Mouse (Mus musculus) skeletal muscle tissue, adult 2 months (tissue): ENCODE results near the gene Fam214a.
"Not testable (repeated sequence)": the region's sequence is repeated elsewhere in the genome, so short reads cannot be mapped to it uniquely, and the experiment has no call there.

Experiments
- DNase-seq: peaks from one replicate; pipeline ENCODE4 v3.0.0-alpha.2; 2012; ENCODE audit warnings: low read depth, low spot score

The Fam214a gene

DNA sequence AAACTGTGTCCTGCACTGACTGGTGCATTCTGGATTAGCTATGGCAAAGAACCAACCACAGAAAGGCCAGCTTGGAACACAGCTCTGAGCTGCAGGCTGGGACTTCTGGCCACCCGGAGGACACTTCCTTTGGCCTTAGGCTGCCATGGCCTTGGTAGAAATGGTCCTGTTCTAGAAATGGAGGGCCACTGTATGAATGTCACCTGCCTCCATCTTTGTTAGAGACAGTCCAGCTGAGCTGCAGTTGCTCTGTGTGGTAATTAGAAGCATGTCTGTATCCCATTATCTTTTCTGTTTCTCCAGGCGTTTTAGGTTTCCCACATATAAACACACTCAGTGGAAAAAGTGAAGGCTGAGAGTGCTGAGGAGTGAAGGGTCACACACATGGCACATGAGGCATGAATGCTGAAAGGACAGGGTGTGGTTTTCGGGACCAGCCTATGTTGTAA lies 29.0 kb downstream of the Fam214a start:
- no peak for DNase-seq

DNA sequence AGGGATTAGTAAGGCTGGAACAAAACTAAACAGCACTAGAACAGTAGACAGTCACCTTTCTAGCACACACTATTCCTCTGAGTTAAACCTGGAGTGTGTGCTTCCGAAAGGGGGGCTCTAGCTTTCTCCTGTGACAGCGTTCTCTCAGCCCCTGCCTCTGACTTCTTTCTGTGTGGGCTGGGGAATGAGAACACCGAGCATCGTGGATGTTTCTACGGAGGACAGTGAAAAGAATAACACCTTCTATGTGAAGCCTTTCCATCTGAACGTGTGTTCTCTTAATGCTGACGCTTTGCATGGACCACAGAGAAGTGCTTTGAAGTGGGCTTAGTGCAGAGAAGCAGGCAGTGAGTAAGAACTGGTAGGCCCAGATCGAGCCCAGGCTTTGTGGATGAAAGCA lies 29.5 kb downstream of the Fam214a start:
- DNase-seq, result no peak

DNA sequence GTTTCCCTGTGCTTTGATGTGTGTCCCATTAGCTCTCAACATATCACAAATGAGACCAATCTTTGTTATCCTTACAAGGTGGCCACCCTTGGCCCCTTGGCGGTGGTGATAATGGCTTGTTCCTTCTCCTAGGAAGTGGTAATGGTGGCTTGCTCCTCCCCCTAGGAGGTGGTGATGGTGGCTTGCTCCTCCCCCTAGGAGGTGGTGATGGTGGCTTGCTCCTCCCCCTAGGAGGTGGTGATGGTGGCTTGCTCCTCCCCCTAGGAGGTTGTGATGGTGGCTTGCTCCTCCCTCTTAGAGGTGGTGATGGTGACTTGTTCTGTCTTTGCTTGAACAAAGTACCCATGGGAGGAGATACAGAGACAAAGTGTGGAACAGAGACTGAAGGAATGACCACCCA lies 30.0 kb downstream of the Fam214a start:
- DNase-seq, result not testable (repeated sequence)

DNA sequence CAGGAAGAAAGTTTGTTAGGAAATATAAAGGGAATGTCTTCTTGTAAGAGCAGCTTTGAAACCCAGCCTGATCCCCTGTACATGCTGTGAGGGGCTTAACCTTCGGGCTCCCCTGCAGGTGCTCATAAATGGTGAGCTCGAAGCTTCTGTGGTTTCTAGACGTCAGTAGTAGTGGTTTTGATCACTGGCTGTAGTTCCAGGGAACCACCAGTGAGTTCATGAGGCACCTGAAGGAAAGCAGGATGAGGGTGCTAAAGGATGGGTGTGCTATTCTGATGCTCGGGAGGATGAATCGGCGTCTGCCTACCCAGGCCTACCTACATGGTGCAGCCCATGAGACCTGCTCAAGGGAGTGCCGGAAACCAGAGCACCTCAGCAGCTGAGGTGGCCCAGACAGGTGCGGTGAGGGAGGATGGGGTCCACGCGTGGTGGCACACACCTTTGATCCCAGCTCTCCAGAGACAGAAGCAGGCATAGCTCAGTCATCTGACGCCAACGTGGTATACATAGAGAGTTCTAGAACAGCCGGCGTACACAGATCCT lies 32.6 kb downstream of the Fam214a start:
- no peak for DNase-seq

DNA sequence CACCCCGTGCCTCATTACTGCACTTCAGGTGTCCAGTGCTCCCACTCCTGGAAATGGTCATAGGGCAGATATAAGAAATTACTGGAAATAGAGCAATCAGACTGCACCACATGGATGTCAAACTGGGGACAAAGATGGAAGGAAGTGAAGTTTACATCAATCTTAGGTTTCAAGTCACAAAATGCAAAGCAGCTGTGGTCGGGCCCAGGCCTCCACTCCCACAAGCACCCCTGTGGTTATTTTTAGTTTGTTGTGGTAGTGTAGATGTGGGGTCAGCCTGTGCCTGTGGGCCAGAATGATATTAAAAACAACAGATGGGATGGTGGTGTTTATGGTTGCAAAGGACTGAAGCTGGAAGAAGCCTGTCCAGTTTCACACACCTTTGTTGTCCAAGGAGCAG lies 33.1 kb downstream of the Fam214a start:
- DNase-seq, result no peak

DNA sequence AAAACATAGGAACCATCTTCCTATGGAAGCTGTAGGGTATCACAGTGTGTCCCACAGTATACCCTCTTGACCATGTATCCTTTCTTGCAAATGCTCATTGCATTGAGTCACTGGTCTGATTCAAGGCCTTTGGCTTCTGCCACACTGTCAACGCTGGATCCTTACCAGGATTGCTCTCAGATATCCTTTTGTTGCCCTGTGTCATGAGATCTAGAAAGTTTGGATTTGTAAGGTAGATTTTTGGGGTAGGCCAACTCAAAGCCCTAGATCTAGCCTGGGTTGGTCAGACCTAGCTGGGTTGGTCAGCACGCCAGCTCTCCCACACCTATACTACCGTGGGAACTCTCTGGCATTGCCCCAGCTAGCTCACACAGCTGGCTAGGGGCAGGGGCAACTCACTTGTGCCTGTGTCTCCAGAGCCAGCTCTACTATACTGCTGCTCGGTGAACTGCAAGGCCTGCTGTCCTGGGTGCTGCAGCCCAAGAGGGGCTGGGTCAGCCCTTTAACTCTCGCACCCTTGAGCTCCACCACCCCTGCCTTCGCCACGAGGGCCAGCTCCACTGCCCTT lies 36.3 kb downstream of the Fam214a start:
- no peak for DNase-seq

DNA sequence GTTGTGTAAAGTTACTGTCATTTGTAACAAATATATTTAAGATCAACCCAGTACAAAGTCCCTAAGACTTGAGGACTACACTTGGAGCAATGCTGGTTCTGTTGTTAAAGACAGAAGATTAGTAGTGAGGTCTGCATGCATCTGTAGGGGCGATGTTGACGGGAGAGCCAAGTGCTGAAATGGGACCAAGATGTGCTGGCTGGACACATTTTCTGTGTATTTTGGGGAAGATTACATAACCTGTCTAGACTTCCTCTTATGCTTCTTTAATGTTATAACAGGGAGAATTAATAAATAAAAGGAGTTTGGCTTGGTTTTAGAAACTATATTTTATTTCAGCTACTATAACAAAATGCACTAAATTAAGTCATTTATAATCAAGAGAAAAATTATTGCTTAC lies 37.3 kb downstream of the Fam214a start:
- DNase-seq, result no peak

DNA sequence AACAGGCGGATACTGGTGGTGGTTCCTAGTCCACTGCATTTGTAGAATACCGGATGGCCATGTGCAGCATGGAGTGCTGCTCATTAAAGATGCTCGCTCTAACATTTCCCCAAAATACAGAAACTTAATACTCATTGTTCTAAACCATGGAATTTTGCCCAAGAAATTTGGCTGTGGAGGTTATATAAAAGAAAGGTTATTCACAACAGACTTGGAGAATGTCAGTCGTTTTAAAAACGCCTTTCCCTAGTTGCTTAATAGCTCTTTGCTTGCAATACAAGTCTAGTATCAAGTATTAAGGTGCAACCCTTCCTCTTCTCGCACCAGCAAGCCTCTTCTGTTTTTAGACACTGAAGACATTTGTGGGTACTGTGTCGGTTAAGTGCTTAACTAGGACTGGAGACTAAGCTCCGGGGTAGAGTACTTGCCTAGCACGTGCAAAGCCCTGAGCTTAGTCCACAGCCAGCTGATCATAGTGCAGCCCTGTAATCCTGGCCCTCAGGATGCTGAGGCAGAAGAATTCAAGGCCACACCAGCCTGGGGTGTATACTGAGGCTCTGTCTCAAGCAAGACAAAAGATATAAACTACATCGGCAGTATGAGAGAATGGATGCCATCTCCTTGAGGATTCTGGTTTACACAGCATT lies 42.0 kb downstream of the Fam214a start:
- DNase-seq, result no peak

DNA sequence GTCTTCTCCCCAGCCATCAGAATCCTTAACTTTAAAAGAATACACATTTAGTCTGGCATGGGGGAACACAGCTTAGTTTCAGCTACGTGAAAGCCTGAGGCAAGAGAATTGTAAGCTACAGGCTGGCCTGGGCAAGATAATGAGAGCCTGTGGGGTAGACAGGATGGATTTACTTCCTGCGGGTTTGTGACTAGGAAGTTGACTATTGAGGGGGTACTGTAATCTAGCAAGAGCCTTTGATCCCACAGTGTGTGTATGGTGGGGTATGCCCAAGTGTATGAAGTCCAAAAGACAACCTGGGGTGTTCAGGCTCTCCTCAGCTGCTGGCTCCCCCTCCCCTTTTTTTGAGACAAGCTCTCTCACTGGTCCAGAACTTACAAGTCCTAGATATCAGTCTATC lies 43.7 kb downstream of the Fam214a start:
- no peak for DNase-seq

DNA sequence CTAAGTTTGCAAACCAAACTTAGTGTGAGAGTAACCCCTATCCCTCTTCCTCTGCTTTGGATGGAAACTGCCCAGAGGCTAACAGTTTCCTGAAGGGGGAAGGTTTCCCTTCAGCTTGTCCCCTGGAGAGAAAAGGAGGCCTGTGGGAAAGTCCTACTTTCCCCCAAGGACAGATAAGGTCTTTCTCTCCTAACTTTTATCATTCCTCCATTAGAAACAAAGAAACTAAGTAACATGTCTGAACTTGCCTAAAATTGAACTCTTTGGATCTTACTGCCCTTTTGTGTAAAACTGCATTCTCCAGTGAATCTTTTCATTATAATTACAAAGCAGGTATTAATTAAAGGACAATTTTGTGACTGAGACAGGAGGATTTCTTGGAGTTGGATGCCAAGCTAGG lies 45.3 kb downstream of the Fam214a start:
- no peak for DNase-seq

DNA sequence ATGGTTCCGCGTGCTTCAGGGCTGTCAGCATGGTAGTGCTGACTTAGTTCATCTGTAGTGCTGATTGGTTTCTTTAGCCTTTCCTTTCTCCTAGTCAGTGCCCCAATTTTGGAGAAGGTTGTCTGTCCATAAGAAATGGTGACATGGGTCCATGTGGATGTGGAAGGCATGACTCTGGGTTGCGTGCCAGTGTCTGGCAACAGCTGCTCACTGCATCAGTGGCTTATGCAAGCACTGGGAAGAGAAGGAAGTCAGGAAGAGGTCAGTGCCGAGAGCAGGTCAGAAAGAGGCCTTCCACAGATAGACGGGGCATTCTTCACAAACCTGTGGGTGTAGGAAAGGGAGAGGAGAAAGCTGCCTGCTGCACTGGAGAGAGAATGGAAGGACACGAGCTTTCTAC lies 48.3 kb downstream of the Fam214a start:
- peak; percentile 49 for DNase-seq

DNA sequence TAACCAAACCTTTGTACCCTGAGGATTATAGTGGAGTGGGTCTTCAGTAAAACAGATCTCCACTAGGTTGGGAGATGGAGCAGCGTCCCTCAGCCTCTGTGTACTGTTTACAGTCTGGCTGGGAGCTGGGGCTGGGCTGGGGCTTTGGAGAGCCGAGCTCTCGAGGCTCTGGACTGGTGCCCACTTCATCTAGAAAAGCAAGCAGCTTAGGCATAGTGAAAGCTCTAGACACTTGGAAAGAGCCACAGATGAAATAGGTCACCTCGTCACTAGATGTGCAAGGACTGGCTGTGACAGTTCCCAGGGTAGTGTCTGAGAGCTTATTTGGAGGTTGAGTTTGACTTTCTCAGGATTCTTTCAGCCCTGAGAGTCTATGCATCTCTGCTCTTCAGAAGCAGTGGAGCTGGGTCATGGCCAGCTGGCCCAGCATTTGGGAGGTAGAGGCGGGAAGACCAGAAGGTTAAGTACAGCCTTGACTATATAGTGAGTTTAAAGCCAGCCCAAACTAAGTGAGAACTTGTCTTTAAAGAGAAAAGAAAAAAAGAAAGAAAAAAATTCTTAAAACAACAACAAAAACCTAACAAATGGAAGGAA lies 49.0 kb downstream of the Fam214a start:
- DNase-seq, result peak; percentile 74

DNA sequence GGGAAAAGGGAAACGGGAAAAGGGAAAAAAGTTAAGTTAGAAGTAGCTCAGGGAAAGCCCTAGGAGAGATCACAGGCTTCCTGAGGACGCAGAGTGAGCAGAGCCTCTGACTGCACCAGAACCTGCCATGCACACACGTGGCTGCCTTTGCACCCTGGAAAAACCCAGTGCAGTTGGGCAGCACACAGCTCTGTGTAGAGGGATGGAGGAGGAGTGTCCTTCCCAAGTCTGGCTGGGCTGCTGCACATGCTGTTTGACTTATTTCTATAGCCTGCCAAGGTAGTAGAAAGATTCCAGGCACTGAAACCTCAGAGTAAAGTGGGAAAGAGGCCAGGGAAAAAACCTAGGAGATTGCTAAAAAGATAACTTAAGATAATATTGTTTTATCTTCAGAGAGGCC lies 49.6 kb downstream of the Fam214a start:
- no peak for DNase-seq

DNA sequence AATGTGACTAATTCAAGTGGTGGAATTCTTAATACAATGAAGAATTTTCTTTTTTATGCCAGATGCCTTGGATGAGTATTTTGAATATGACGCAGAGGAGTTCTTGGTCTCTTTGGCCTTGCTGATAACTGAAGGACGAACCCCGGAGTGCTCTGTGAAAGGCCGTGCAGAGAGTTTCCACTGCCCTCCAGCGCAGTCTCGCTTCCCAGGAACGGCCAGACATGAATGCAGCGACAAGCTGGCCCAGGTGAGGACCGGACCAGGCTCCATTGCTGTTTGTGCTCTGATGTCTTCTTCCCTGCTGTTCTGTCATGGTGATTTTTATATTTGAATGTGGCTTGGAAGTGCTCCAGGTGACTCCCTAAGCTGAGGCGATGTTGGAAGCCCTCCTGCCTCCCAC lies 51.5 kb downstream of the Fam214a start:
- no peak for DNase-seq

DNA sequence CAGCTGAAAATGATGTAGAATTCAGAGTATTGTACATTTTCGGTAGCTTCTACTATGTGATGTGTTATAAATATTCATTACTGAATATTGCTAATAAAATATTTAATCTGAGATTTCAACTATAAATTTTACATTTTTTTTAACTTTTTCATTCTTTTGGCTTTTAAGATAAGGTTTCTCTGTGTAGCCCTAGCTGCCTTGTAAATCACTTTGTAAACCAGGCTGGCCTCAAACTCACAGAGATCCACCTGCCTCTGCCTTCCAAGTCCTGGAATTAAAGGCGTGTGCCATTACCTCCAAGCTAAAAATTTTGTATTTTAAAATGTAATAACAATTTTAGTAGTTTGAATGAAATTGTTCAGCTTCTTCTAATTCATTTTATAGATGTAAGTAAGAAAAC lies 63.9 kb downstream of the Fam214a start:
- DNase-seq, result no peak

DNA sequence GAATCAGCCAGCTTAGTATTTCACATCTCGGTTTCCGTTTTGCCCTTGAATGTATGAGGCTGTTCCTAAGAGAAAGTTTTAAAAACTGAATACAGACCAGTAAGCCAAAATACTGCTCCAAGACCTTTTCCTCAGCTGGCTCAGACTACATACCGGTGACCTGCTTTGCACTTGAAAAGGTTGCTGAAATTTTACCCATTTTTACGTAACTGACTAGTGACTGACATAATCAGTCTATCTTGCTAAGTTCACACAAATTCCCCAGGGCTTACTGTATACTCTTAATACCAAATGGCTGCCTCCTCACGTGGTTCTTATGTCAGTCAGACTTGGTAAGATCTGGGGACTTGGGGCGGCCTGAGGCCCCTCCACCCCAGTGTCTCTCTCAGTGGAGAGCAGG lies 66.5 kb downstream of the Fam214a start:
- no peak for DNase-seq

DNA sequence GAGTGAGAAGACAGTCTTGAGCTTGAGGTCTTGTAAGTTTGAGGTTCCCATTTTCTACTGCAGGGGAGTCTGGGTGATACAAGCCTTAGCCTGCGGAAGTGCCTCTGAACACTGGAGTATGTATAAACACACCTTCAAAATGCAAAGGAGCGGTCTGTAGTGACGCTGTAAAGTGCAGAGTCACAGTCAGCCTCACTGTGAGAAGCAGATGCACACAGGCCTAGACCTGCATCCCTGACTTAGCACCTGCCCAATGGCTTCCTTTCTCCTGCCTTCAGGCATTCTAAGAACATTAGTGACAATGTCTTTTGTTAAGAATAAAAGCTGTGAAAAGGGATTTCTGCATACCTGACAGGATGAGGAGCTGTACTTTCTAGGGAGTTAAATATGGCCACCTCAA lies 66.9 kb downstream of the Fam214a start:
- no peak for DNase-seq

DNA sequence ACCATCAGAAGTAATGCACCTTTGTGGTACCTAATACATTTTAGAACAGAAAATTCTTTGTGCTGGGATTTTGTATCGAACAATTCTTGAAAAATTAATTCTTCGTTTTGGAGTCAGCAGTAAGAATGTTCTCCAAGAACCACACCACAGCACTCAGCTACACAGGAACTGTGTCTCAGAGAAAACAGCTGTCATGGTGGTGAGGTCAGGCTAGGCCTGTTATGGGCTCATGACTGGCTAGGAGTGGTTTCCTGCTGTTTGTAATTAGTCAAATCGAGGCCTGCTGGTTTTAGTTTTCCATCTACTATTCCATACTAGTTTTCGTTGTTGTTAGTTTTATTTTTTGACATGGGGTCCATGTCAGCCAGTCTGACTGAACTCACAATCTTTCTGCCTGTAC lies 67.9 kb downstream of the Fam214a start:
- no peak for DNase-seq

DNA sequence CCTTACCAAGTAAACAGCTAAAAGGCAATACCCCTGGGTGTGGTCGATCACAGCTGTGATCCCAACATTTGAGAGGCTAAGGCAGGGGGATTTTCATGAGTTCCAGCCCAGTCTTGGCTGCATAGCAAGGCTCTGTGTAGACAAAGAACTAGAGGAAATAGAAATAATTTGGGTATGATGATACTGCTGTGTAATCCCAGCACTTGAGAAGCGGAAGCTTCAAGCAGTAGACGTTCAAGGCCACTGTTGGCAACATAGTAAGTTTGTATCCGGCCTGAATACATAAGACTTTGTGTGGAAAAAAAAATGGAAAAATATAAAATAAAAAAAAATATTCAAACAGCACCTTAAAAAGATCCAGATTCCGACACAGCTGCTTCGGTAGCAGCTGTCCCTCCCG lies 69.9 kb downstream of the Fam214a start:
- DNase-seq, result no peak

DNA sequence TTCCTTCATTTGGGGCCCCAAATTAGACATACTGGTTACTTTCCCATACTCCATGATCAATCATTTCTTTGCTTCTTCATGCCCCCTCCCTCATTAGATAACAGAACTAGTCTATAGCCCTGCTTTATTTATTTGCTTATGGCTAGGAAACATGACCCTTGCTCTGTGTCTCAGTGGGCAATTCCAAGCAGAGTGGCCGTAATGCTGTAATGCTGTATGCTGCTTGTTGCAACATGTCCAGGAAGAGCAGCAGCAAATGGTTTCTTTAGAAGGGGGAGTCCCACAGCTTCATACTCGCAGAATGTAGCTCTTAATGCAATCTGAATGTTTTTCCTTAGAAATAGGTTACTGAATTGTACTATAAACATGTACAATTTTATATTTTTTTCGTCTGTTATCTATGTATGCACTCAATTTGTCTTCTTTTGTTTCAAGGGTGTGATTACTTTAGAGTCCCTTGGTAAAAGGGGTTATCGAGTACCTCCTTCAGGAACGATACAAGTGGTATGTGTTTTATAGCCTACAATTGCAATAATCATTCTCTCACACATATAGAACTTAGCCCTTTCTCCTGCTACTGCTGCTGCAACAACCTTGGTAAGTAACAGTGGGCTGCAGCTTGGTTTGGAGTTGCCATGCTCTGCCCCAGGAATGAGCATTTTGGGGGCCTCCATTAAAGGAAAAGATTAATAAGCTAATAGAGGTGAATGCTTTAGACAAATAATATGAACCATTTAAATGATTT lies 70.6 kb downstream of the Fam214a start:
- no peak for DNase-seq

DNA sequence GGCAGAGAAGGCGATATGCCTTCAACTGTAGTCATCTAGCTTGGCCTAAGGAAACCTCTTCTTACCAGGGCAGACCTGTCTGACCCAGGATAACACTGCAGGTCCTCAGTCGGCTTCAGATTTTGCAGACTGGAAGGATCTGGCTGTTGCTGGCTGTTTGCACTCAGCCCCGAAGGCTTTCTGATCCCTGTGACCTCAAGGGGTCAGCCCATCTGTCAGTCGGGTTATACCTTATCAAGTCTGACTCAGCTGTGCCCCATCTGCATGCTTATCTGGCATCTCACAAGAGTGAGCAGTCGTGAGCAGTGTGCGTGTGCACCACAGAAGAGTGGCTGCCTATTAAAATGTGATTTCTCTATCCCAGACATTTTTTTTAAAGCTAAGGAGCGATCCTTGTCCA lies 71.4 kb downstream of the Fam214a start:
- no peak for DNase-seq

DNA sequence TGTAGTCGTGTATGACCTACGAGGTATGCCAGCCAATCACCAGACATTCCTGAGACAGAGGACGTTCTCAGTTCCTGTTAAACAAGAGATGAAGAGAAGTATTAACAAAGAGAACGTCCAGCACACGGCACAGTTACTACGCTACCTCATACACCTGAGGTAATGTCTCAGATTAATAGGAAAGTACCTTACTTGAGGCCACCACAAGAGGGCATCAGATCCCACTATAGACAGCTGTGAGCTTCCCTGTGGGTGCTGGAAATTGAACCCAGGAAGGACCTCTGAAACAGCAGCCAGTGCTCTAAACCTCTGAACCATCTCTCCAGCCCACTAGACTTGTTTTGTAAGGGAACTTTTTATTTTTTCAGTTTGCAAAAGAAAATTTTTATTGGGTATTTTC lies 73.0 kb downstream of the Fam214a start:
- no peak for DNase-seq

DNA sequence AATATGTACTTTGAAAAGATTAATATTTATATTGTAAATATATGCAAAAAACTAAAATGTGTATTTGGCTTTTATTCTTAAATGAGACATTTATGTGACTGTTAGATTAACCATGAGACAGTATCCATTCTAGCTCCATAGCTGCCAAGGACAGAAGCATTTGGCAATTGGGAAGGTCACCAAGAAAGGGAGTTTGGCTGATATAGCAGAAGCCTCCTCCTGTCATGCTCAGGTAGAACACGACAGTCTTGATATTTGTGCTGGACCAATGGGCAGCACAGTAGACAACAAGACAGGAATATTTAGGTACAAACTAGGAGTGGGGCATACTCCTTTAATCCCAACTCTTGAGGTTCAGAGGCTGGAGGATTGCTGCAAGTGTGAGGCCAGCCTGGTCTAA lies 79.7 kb downstream of the Fam214a start:
- no peak for DNase-seq
